Mouse (Mus musculus): ENCODE results near the gene Vps13c. TPM values are rescaled to one million over a fixed set of nuclear protein-coding genes. Genes with fewer than 3 reads are reported as not detected.

Vps13c gene
- polyA plus RNA-seq, 1 experiment from 2014 or later: 5.0 TPM

DNA sequence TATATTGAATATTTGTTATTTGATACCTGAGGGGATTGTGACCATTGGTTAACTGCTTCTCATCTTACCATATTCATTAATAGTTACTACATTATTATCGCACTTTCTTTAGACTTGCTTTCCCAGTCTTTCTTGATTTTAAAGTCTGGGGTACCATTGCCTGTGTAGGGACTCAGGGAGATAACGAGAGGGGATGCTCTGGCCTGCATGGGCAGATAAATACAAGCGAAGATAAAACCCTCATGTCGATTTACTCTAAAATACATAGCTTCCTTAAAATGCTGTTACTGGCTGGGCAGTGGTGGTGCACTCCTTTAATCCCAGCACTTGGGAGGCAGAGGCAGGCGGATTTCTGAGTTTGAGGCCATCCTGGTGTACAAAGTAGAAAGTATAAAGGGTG is 23.1 kb downstream of the Vps13c start:
- Histone ChIP-seq H3K36me3 (peaks cover 1% of the 10 kb centered on the region; the same call in 1 of the 2 replicates), H3K9ac (no peak overlapping the region), H3K27ac (no peak overlapping the region), H3K4me2 (no peak overlapping the region), H3K4me1 (0 out of 2 replicates have a peak, but pooled peaks cover 2% of the 10 kb centered on the region), H3K27me3 (no peaks in the 10 kb centered on the region), H3K4me3 (no peak overlapping the region), H3K9me3 (no peaks in the 10 kb centered on the region)
- no peak for ATAC-seq (ENCODE audit: insufficient number of reproducible peaks, insufficient read depth, low FRiP score, low TSS enrichment, low read depth)
- 89% methylated on average over 5 of the region's 5 CpGs for WGBS

DNA sequence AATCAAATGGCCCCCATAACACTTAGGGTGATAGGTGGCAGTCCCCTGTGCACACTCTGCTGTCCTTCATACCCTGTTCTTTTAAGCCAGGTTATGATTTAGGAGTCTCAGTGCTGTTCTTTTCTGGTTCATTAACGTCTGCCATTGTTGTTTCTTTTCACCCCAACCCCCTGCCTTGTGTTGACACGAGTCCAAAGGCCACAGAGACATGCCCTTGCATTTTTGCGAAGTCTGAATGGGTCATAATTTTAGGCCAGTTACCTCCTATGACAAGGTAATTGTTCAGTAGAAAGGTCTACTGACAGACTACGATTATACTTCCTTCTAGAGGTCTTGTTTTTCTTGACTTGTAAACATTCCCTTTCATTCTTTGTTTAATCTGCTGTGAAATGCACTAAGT is 23.8 kb downstream of the Vps13c start:
- no peak overlapping the region for H3K9ac ChIP-seq
- 0 out of 2 replicates have a peak, but pooled peaks cover 2% of the 10 kb centered on the region for H3K4me1 ChIP-seq
- H3K4me2 ChIP-seq: no peak overlapping the region
- no peaks in the 10 kb centered on the region for H3K36me3 ChIP-seq
- WGBS: 44% methylated on average over 4 of the region's 4 CpGs
- no peak overlapping the region for H3K4me3 ChIP-seq
- H3K27ac ChIP-seq: no peak overlapping the region
- no peaks in the 10 kb centered on the region for H3K9me3 ChIP-seq
- ATAC-seq (ENCODE audit: insufficient number of reproducible peaks, insufficient read depth, low FRiP score, low TSS enrichment, low read depth): no peak
- no peaks in the 10 kb centered on the region for H3K27me3 ChIP-seq

DNA sequence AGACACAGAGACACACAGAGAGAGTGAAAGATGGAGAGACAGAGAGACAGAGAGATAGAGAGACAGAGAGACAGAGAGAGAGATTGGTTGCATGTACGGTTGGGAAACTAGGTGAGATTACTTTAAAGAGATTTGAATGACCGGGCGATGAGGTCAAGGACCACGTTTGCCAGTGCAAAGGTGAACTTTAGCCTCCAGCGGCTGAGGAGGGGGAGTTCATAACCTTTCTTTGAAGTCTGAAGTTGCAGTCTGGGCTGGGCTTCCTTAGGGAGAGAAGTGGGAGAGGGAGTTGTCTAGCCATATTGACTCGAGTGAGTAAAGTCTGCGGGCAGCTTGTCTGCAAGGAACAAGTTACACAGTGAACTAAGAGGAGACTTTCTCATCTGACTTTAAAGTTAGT is 25.2 kb downstream of the Vps13c start:
- Histone ChIP-seq H3K9me3 (no peaks in the 10 kb centered on the region), H3K4me1 (0 out of 2 replicates have a peak, but pooled peaks cover 2% of the 10 kb centered on the region), H3K36me3 (no peaks in the 10 kb centered on the region), H3K27me3 (no peaks in the 10 kb centered on the region), H3K4me3 (no peak overlapping the region), H3K4me2 (no peak overlapping the region), H3K27ac (no peak overlapping the region), H3K9ac (no peak overlapping the region)
- 27% methylated on average over 7 of the region's 7 CpGs for WGBS
- no peak for ATAC-seq (ENCODE audit: insufficient number of reproducible peaks, insufficient read depth, low FRiP score, low TSS enrichment, low read depth)

DNA sequence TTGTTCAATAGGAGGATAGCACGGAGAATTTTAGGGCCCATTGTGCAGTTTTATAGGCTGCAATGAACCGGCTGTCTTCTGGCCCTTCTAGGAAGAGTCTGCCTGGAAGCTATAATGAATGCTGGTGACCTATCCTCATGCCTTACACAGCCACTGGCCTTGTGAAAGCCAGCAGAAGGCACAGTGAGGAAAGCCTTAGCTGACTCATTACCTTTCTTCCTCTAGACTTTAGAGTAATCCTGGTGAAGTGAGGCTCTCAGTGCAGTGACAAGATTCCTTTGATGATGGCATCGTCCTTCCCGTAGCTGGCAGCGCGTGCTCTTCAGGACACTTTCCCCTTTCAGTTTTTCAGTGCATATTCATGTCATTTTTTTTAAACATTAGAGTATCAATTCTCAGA is 27.2 kb downstream of the Vps13c start:
- Histone ChIP-seq H3K9me3 (no peaks in the 10 kb centered on the region), H3K9ac (no peak overlapping the region), H3K36me3 (no peaks in the 10 kb centered on the region), H3K27ac (no peak overlapping the region), H3K4me1 (0 out of 2 replicates have a peak, but pooled peaks cover 2% of the 10 kb centered on the region), H3K27me3 (no peaks in the 10 kb centered on the region), H3K4me2 (no peak overlapping the region), H3K4me3 (no peak overlapping the region)
- WGBS: 82% methylated on average over 6 of the region's 6 CpGs
- no peak for ATAC-seq (ENCODE audit: insufficient number of reproducible peaks, insufficient read depth, low FRiP score, low TSS enrichment, low read depth)

DNA sequence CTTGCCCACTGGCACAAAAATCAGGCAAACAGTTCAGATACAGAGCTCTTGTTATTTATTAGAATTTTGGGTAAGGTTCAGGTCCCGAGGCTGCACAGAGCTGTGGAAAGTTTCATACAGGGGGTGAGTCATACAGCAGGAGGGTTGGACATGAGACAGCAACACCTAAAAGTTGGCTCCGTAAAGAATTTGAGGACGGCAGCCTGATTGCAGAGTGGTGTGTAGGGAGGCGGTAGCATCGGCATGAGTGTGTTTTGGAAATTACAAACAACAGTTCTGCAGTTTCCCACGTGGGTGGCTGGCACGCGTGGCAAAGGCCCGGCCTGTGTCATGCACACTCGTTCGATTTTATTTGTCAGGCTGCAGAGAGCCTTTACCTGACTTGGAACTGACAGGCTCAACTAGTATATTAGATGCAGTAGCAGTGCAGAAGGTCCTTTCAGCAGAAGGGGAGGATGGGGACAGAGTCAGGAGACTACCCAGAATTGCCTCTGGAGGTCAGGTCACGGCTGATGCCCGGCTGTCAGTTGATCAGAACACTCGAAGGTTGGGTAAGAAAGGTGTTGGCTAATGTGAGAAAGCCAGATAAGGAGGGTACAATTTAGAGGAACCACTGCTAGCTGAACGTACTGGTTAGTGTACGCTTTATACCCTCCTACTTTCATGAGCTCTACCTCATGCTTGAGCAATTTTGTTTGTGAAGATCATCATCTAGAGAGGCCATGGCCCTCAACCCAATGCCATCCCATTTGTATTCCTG is 29.7 kb downstream of the Vps13c start:
- H3K4me3 ChIP-seq: no peak overlapping the region
- no peak for ATAC-seq (ENCODE audit: insufficient number of reproducible peaks, insufficient read depth, low FRiP score, low TSS enrichment, low read depth)
- no peak overlapping the region for H3K4me2 ChIP-seq
- no peak overlapping the region for H3K9ac ChIP-seq
- no peaks in the 10 kb centered on the region for H3K27me3 ChIP-seq
- WGBS: 88% methylated on average over 16 of the region's 16 CpGs
- no peak overlapping the region for H3K27ac ChIP-seq
- H3K4me1 ChIP-seq: no peaks in the 10 kb centered on the region
- H3K36me3 ChIP-seq: 0 out of 2 replicates have a peak, but pooled peaks cover 2% of the 10 kb centered on the region
- no peaks in the 10 kb centered on the region for H3K9me3 ChIP-seq

DNA sequence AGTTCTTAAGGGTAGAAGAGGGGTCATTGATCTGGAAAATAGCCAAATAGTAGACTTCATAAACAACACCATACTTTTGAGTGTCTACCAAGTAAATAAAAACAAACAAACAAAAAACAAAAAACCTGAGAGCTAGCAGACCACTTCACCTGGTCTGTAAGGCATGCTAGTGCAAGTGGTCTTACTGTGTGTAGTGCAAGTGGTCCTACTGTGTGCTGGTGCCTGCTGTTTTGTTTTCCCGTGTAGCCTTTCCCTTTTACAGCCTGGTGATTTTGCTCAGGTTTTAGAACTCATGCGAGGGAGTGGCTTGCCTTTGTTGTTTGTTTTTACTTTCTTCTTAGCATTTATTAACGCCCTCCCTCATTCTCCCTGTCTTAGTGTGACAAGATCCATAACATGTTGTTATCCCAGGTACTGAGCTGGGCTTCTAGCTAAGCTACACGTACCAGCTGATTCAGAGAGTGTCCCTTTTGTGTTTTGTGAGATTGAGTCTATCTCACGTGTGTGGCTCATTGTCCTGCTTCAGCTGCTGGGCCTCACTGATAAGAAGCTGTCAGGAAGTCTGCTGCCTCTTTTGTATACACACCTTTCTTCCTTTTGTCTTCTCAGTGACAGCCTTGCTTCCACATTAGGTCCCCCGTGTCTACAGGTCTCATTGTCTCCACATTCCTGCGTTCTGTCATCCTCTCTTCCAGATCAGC is 34.5 kb downstream of the Vps13c start:
- Histone ChIP-seq H3K36me3 (0 out of 2 replicates have a peak, but pooled peaks cover 7% of the 10 kb centered on the region), H3K9ac (no peak overlapping the region), H3K27ac (no peak overlapping the region), H3K4me2 (no peak overlapping the region), H3K27me3 (no peaks in the 10 kb centered on the region), H3K4me1 (peaks cover 4% of the 10 kb centered on the region; the same call in 1 of the 2 replicates), H3K4me3 (no peak overlapping the region), H3K9me3 (no peaks in the 10 kb centered on the region)
- 88% methylated on average over 7 of the region's 7 CpGs for WGBS
- ATAC-seq (ENCODE audit: insufficient number of reproducible peaks, insufficient read depth, low FRiP score, low TSS enrichment, low read depth): no peak

DNA sequence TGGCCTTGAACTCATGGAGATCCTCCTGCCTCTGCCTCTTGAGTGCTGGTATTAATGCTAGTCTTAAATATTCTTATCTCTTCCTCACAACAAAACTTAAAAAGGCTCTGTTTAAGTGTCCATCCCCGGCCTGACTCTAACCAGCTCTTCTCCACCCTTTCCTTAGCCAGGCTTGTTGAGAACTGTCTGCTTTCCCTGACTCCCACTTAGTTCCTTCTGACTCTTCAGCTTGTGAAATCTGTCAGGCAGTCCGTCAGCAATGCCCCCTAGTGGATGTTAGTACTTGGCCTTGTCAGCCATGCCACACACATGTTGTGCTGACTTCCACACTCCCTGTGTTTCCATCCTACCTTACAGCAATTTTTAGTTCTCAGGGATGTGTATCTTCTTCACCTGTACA is 35.1 kb downstream of the Vps13c start:
- no peaks in the 10 kb centered on the region for H3K9me3 ChIP-seq
- no peaks in the 10 kb centered on the region for H3K27me3 ChIP-seq

DNA sequence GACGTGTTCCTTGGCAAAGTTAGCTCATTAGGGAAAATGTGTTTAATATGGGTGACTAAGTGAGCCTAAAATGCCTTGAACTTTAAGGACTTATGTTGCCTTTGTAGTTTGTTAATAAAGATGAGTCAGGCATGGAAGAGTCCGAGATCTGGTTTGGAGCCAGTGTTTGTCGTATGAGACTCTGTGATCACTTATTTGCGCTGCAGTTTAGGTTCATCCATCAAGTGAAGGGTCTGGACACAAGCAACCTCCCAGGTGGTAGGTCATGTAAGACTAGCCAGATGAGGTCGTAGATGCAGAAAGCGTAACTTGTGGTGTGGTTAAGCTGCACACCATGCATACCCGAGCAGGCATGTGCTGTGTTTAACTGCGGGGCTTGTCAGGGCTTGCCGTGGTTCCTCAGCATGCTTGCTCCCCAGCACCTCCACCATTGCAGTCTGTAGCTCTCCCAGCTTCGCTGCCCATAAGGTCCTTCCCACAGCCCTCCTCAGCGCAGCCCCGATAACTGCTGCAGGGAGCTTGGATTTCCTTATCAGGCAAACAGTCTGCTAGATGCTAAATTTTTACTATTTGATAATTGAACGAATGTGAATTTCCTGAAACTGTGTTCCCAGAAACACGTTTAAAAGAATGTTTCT is 37.0 kb downstream of the Vps13c start:
- no peak overlapping the region for H3K9ac ChIP-seq
- H3K36me3 ChIP-seq: peaks cover 11% of the 10 kb centered on the region; the same call in 1 of the 2 replicates
- H3K4me3 ChIP-seq: no peak overlapping the region
- no peaks in the 10 kb centered on the region for H3K9me3 ChIP-seq
- H3K27ac ChIP-seq: no peak overlapping the region
- H3K27me3 ChIP-seq: no peaks in the 10 kb centered on the region
- peaks cover 4% of the 10 kb centered on the region; the same call in 1 of the 2 replicates for H3K4me1 ChIP-seq
- 71% methylated on average over 14 of the region's 14 CpGs for WGBS
- H3K4me2 ChIP-seq: no peak overlapping the region
- ATAC-seq (ENCODE audit: insufficient number of reproducible peaks, insufficient read depth, low FRiP score, low TSS enrichment, low read depth): no peak

More for the DNA sequence above, 35.1 kb downstream of the Vps13c start:
- no peak overlapping the region for H3K27ac ChIP-seq
- H3K4me3 ChIP-seq: no peak overlapping the region
- 0 out of 2 replicates have a peak, but pooled peaks cover 7% of the 10 kb centered on the region for H3K36me3 ChIP-seq
- H3K9ac ChIP-seq: no peak overlapping the region
- 59% methylated on average over 2 of the region's 2 CpGs for WGBS
- ATAC-seq (ENCODE audit: insufficient number of reproducible peaks, insufficient read depth, low FRiP score, low TSS enrichment, low read depth): no peak
- H3K4me1 ChIP-seq: peaks cover 4% of the 10 kb centered on the region; the same call in 1 of the 2 replicates
- no peak overlapping the region for H3K4me2 ChIP-seq

DNA sequence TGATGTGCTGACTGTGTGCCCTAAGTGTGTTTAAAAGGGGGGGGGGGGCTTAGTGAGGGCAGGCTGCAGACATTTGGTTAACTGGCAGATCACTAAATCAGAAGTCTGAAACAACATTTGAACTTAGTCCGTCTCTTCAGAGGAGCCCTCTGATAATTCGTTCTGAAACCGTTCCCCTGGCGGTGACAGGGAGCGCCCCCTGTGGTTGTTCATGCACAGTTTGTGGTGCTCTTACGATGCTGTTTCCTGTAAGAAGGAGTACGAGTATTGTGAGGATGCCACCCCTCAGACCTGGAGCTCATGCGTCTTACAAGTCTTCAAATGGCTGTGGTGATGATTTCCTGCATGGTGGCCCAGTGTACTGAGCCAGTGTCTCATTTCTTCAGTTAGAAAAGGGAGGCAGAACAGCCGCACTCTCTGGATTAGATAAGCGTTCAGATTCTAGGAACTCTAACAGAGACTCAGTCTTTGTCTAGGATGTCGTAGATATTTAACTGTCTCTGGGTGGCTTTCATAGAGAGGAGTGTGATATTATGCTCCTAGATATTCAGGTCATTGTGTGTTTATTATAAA is 38.1 kb downstream of the Vps13c start:
- Histone ChIP-seq H3K27ac (no peak overlapping the region), H3K9ac (no peak overlapping the region), H3K4me3 (no peak overlapping the region), H3K4me1 (peaks cover 4% of the 10 kb centered on the region; the same call in 1 of the 2 replicates), H3K4me2 (no peak overlapping the region), H3K36me3 (peaks cover 9% of the 10 kb centered on the region; the same call in 1 of the 2 replicates), H3K9me3 (no peaks in the 10 kb centered on the region), H3K27me3 (no peaks in the 10 kb centered on the region)
- ATAC-seq (ENCODE audit: insufficient number of reproducible peaks, insufficient read depth, low FRiP score, low TSS enrichment, low read depth): no peak
- 92% methylated on average over 11 of the region's 11 CpGs for WGBS

DNA sequence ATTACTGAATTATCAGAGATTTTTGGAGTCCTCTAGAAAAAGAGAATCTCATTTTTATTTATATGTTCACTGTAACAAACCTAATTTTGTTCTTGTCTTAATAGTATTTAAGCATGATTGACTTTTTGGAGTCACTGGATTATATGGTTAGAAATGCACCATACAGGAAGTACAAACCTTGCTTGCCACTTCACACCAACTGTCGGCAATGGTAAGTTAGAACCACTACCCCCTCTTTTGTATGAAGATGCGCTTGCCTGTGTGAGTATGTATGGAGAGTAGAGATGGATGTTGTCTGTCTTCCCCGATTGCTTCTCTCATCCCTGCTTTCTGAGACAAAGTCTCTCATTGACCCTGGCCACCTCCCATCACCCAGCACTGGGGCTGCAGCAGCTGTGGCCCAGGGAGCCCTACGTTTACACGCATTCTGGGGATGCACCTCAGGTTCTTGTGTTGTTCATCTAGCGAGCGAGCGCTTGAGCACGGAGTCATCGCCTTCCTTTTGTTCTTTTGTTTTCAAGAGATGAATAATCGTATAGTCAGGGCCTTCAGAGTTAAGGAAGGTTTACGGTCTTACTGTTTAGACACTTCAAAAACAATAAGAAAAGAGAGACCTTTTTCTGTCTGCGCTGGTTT is 43.3 kb downstream of the Vps13c start:
- Histone ChIP-seq H3K4me2 (no peak overlapping the region), H3K27me3 (no peaks in the 10 kb centered on the region), H3K9me3 (no peaks in the 10 kb centered on the region), H3K27ac (no peak overlapping the region), H3K4me3 (no peak overlapping the region), H3K4me1 (no peaks in the 10 kb centered on the region), H3K36me3 (peaks cover 22% of the 10 kb centered on the region), H3K9ac (no peak overlapping the region)
- 89% methylated on average over 13 of the region's 13 CpGs for WGBS
- no peak for ATAC-seq (ENCODE audit: insufficient number of reproducible peaks, insufficient read depth, low FRiP score, low TSS enrichment, low read depth)

DNA sequence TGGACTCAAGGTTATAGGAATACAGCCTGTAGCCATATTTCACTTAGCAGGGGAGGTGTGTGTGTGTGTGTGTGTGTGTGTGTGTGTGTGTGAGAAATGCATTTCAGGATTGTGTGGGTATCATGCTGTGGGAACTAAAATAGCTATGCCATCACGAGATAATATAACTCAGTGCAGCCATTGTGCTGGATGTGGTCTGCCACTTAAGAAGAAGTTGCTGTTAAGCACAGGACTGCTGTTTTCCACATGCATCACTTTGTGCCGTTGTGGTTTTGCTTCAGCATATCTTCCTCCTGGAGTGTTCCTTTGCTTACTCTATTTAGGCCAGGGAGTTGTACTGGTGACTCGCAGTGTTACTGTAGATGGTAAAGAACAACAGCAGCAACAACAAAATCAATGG is 43.9 kb downstream of the Vps13c start:
- Histone ChIP-seq H3K27ac (no peak overlapping the region), H3K9me3 (no peaks in the 10 kb centered on the region), H3K9ac (no peak overlapping the region), H3K36me3 (peaks cover 22% of the 10 kb centered on the region), H3K4me3 (no peak overlapping the region), H3K4me1 (no peaks in the 10 kb centered on the region), H3K4me2 (no peak overlapping the region), H3K27me3 (no peaks in the 10 kb centered on the region)
- ATAC-seq (ENCODE audit: insufficient number of reproducible peaks, insufficient read depth, low FRiP score, low TSS enrichment, low read depth): no peak
- 89% methylated on average over 3 of the region's 3 CpGs for WGBS

Measured in embryonic facial prominence, embryonic 13.5 days (tissue).